Mouse (Mus musculus) lung, postnatal 36 days (tissue): Measurements from ENCODE around the gene Olfr1316.

Source experiments
- DNase-seq: peaks from one replicate; pipeline ENCODE4 v3.0.0; 2022; ENCODE audit warnings: mixed read lengths

Olfr1316 gene

GRCm38 (mm10) chr2:112134877-112135276 is at the start of gene Olfr1316:
Gene Olfr1316, minus strand, starts transcription at chr2:112134977.
- DNase-seq: no peak

DNA sequence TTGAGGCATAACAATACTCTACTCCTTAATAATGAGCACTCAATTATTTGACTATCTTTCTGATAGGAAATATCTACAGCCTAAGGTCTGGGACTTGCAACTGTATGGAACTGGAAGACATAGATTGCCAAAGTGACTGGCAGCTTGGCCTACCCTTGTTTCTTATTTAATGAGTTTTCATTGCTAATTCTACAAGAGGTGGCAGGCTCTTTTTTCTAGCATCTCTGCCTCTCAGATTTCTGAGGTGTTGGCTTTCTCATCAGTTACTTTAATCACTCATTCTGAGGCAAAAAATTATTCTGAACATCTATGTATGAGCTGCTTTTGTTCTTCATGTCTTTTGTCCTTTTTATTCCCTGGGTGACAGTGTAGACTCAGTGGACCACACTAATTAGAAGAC is 19.1 kb upstream of the Olfr1316 start, which contains the start of gene Olfr1318:
Gene Olfr1318, plus strand, starts transcription at position 301 of the 400 bp plus-strand sequence.
- no peak for DNase-seq

DNA sequence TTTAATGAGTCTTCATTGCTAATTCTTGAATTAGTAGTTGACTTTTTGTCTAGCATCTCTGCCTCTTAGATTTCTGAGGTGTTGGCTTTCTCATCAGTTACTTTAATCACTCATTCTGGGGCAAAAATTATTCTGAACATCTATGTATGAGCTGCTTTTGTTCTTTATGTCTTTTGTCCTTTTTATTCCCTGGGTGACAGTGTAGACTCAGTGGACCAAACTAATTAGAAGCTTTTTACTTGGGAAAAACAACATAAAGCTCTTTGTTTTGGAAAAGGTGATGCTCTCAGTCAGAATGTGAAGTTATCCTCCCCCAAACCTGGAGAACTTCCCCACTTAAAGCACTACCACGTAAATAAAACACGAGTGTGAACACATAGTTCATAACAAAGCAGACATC is 5.3 kb upstream of the Olfr1316 start, which contains the start of gene Olfr1317:
Gene Olfr1317, plus strand, starts transcription at position 301 of the 400 bp plus-strand sequence.
- no peak for DNase-seq

DNA sequence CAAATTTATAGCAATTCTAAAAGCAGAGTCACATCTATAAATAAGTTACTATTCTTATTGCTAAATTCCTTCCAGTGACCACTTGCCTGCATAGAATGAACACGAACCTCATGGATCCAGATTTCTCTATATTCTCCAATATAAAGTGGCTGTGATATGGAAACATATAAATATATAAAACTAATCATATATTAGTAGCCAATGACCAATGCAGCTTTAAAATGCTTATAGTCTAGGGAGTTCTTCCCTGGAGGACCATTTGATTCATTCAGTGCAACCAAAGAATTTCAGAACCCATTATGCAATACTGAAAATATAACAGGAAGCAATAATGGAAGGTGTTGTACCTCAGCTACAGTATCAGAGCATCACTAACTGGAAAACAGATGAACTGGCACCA is 19.4 kb downstream of the Olfr1316 start, which contains the start of gene Olfr1315-ps1:
Gene Olfr1315-ps1, minus strand, starts transcription at position 101 of the 400 bp plus-strand sequence.
- no peak for DNase-seq

DNA sequence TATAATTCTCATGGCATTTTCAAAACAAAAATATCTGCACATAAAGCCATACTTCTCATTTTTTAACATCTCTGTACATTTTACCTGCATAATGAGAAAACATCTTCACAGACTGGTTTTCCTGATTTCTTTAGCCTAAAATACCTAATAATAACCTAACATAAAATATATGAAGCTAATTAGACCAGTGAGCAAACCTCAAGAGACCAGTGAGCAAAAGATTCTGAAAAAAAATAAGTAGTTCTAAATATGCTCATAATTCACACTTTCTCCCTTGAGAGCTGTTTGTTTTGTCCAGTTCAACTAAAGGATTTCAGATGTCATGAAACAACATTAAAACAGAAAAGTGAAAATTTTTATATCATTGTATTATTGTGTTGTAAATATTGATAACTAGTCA is 38.1 kb downstream of the Olfr1316 start, which contains the start of gene Olfr1314:
Gene Olfr1314, minus strand, starts transcription at position 101 of the 400 bp plus-strand sequence.
- no peak for DNase-seq

- no peak for DNase-seq
Observed at GRCm38 (mm10) chr2:112077743-112078142, 57.0 kb downstream of the Olfr1316 start, which contains the start of gene Olfr1313. Gene Olfr1313, minus strand, starts transcription at chr2:112077843.
